Mouse (Mus musculus) bone marrow, adult 2 months (tissue): ENCODE data around the gene Zc3h14.

Experiments used
- CTCF ChIP-seq: fragments of 200-500 bp; IDR thresholded peaks from 2 replicates; pipeline ENCODE4 v1.5.1; 2011; ENCODE audit warnings: low read length, control low read depth; ENCODE audit not compliant: control insufficient read depth, insufficient read depth
- POLR2A ChIP-seq: fragments of 200-500 bp; IDR thresholded peaks from 2 replicates; pipeline ENCODE4 v1.6.1; 2011; ENCODE audit warnings: low read depth, mild to moderate bottlenecking, control low read depth, low read length, borderline replicate concordance; ENCODE audit not compliant: control insufficient read depth

- TF ChIP-seq POLR2A (no peak), CTCF (no peak)
Measured at GRCm38 (mm10) chr12:98831122-98831521, 84.4 kb downstream of the Zc3h14 start.
